Mouse (Mus musculus): ENCODE data around the gene Polr3h.

DNA sequence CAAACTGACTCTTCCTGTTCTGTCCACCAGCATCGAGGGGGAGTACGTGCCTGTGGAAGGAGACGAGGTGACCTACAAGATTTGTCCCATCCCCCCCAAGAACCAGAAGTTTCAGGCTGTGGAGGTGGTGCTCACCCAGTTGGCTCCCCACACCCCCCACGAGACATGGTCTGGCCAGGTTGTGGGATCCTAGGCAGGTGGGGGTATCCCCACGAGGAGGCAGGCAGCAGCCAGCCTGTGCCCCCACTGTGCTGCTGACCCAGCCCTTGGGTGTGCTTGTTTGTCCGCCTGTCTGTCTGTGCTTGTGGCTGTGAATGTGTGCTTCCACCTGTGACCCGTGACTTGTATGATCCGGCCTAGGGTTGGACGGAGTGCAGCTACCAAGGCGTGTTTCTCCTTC, 23.0 kb upstream of the Polr3h start:
- TF ChIP-seq CTCF (IDR thresholded peaks at IDR 0.05; ENCODE audit: control insufficient read depth, insufficient read depth, insufficient read length) (no peak), USF1 (IDR thresholded peaks at IDR 0.05; ENCODE audit: low read depth) (no peak), FOSL1 (IDR thresholded peaks at IDR 0.05; ENCODE audit: insufficient read depth, low read length, poor library complexity, severe bottlenecking) (no peak), CEBPB (IDR thresholded peaks at IDR 0.05; ENCODE audit: low read depth) (no peak), MYOG (IDR thresholded peaks at IDR 0.05; ENCODE audit: control insufficient read depth, extremely low read depth, insufficient read length) (no peak), MAX (IDR thresholded peaks at IDR 0.05) (no peak)
